22 mouse cellular contexts compared by ENCODE assay signal in genomic region chr14:52006771-52007170, GRCm38 (mm10). TPM values are rescaled to one million over a fixed set of nuclear protein-coding genes. Genes with fewer than 3 reads are reported as not detected.
DNase-seq lines count a peak whose midpoint lies in the region; ATAC-seq and TF ChIP-seq lines count a peak whose summit lies in the region.
"Had no signal": no experiment of that assay in that cellular context is flagged by ENCODE, and none has a peak within 500 bp of the region (broad histone marks: within the 10 kb centered on the region; RNA-seq: fewer than 3 reads in every experiment).

No protein-coding gene starts in this region.

- peaks cover 24% of the 10 kb centered on the region for H3K36me3 ChIP-seq in forebrain, embryonic 11.5 days (ENCODE audit: control insufficient read depth, insufficient read depth, low read length)
- peaks cover 68% of the 10 kb centered on the region for H3K36me3 ChIP-seq in forebrain, embryonic 14.5 days (ENCODE audit: control insufficient read depth, insufficient read depth, low read length)
- peaks cover 53% of the 10 kb centered on the region for H3K36me3 ChIP-seq in heart, embryonic 15.5 days
- peaks cover 12% of the 10 kb centered on the region for H3K36me3 ChIP-seq in thymus, adult 2 months (ENCODE audit: control insufficient read depth, insufficient read depth, low read length)

- WGBS in forebrain, embryonic 11.5 days, result 92% methylated on average over 23 of the region's 23 CpGs
- WGBS in forebrain, embryonic 14.5 days, result 95% methylated on average over 23 of the region's 23 CpGs
- WGBS in heart, embryonic 15.5 days, result 92% methylated on average over 23 of the region's 23 CpGs
- WGBS in thymus, adult 2 months, result over 99% methylated on average over 23 of the region's 23 CpGs

- peak; percentile 64 for DNase-seq in forebrain, embryonic 11.5 days (ENCODE audit: low spot score)
- DNase-seq in forebrain, embryonic 14.5 days (ENCODE audit: low spot score), result no peak
- DNase-seq in heart, postnatal 4 days, result no peak
- DNase-seq in thymus, adult 2 months, result peak; percentile 13
- DNase-seq in thymus, postnatal 0 days (ENCODE audit: low spot score), result no peak
- DNase-seq in testis, postnatal 10 days (ENCODE audit: low spot score), result peak; percentile 43
- DNase-seq: cerebellum, adult 11 months; kidney, adult 8-10 months; retina, postnatal 1 day; right cerebral cortex, postnatal 4 days had no signal

- H3K4me1 ChIP-seq in forebrain, embryonic 11.5 days (replicated peaks; ENCODE audit: control insufficient read depth, insufficient read depth, low read length), result peaks cover 47% of the 10 kb centered on the region
- peaks cover 44% of the 10 kb centered on the region for H3K4me1 ChIP-seq in forebrain, embryonic 14.5 days (ENCODE audit: control insufficient read depth, insufficient read depth, low read length)
- peaks cover 62% of the 10 kb centered on the region for H3K4me1 ChIP-seq in heart, embryonic 15.5 days (replicated peaks)
- H3K4me1 ChIP-seq in thymus, adult 2 months (replicated peaks; ENCODE audit: control insufficient read depth, insufficient read depth, low read length), result peaks cover 59% of the 10 kb centered on the region

- no peak for TF ChIP-seq POLR2A in thymus, adult 2 months (IDR thresholded peaks at IDR 0.05; ENCODE audit: control insufficient read depth, extremely low read depth, insufficient read depth, low read length, poor library complexity)

- TF ChIP-seq CTCF in thymus, adult 2 months (IDR thresholded peaks at IDR 0.05; ENCODE audit: borderline replicate concordance, control insufficient read depth, extremely low read depth, insufficient read depth, low read length, poor library complexity), result no peak

- H3K4me2 ChIP-seq in forebrain, embryonic 11.5 days (ENCODE audit: low read depth, low read length, severe bottlenecking), result no peak overlapping the region
- no peak overlapping the region for H3K4me2 ChIP-seq in forebrain, embryonic 14.5 days (ENCODE audit: low read length)
- no peak overlapping the region for H3K4me2 ChIP-seq in heart, embryonic 15.5 days
- H3K4me2 ChIP-seq: embryonic facial prominence, embryonic 13.5 days; hindbrain, embryonic 12.5 days; limb, embryonic 12.5 days had no signal

- ATAC-seq in forebrain, embryonic 11.5 days (replicated peaks; ENCODE audit: low FRiP score), result no peak
- ATAC-seq in forebrain, embryonic 14.5 days, result no peak
- no peak for ATAC-seq in heart, embryonic 15.5 days (replicated peaks; ENCODE audit: insufficient number of reproducible peaks, insufficient read depth, low FRiP score, low read depth)
- ATAC-seq: inflammation-experienced regulatory T-cells, adult 6 months had no signal

- no peaks in the 10 kb centered on the region for H3K27me3 ChIP-seq in forebrain, embryonic 11.5 days (ENCODE audit: control insufficient read depth, insufficient read depth, low read length)
- H3K27me3 ChIP-seq in forebrain, embryonic 14.5 days (replicated peaks; ENCODE audit: control insufficient read depth, insufficient read depth, low read length), result no peaks in the 10 kb centered on the region
- H3K27me3 ChIP-seq in heart, embryonic 15.5 days, result no peaks in the 10 kb centered on the region
- H3K27me3 ChIP-seq in thymus, adult 2 months (ENCODE audit: control insufficient read depth, insufficient read depth, low read length), result no peaks in the 10 kb centered on the region
- H3K27me3 ChIP-seq: embryonic facial prominence, embryonic 13.5 days; hindbrain, embryonic 12.5 days; limb, embryonic 12.5 days had no signal

- no peaks in the 10 kb centered on the region for H3K9me3 ChIP-seq in forebrain, embryonic 11.5 days (ENCODE audit: control insufficient read depth, low read length)
- no peaks in the 10 kb centered on the region for H3K9me3 ChIP-seq in forebrain, embryonic 14.5 days (replicated peaks; ENCODE audit: control insufficient read depth, low read length)
- no peaks in the 10 kb centered on the region for H3K9me3 ChIP-seq in heart, embryonic 15.5 days (replicated peaks)
- H3K9me3 ChIP-seq: embryonic facial prominence, embryonic 13.5 days; hindbrain, embryonic 12.5 days; limb, embryonic 12.5 days had no signal

- no peak overlapping the region for H3K4me3 ChIP-seq in forebrain, embryonic 11.5 days (ENCODE audit: low read depth, low read length)
- H3K4me3 ChIP-seq in forebrain, embryonic 14.5 days (ENCODE audit: low read depth, low read length), result no peak overlapping the region
- no peak overlapping the region for H3K4me3 ChIP-seq in heart, embryonic 15.5 days
- no peak overlapping the region for H3K4me3 ChIP-seq in thymus, adult 2 months (ENCODE audit: control insufficient read depth, insufficient read depth, low read length)
- H3K4me3 ChIP-seq: embryonic facial prominence, embryonic 13.5 days; hindbrain, embryonic 12.5 days; left cerebral cortex, adult 2 months; limb, embryonic 12.5 days had no signal

- H3K9ac ChIP-seq in forebrain, embryonic 11.5 days (ENCODE audit: low read length), result no peak overlapping the region
- H3K9ac ChIP-seq in forebrain, embryonic 14.5 days (ENCODE audit: low read length), result no peak overlapping the region
- 0 out of 2 replicates have a peak overlapping the region, but pooled peaks have one; percentile 22 for H3K9ac ChIP-seq in heart, embryonic 15.5 days
- H3K9ac ChIP-seq: embryonic facial prominence, embryonic 13.5 days; liver, embryonic 14.5 days had no signal

- no peak overlapping the region for H3K27ac ChIP-seq in forebrain, embryonic 11.5 days (ENCODE audit: low read depth, low read length)
- no peak overlapping the region for H3K27ac ChIP-seq in forebrain, embryonic 14.5 days (ENCODE audit: low read depth, low read length)
- H3K27ac ChIP-seq in heart, embryonic 15.5 days, result peak overlapping the region; percentile 68
- H3K27ac ChIP-seq in thymus, adult 2 months (ENCODE audit: control insufficient read depth, insufficient read depth, low read length), result no peak overlapping the region
- H3K27ac ChIP-seq: embryonic facial prominence, embryonic 13.5 days; hindbrain, embryonic 12.5 days; left cerebral cortex, adult 2 months; limb, embryonic 12.5 days; liver, embryonic 14.5 days had no signal

RNA-seq across cellular contexts. Expression of gene Tmem253, which starts 8.7 kb away (rescaled TPM):
- polyA plus RNA-seq in forebrain, embryonic 11.5 days (2014; fragmentation: Nextera tagmentation; extraction: Ambion mirVana), result 0.92 and 0.95 TPM in 2 replicates
- polyA plus RNA-seq in forebrain, embryonic 14.5 days (2014; fragmentation: Nextera tagmentation; extraction: Ambion mirVana), result 0.46 and 0.56 TPM in 2 replicates
- polyA plus RNA-seq in heart, embryonic 15.5 days (2015; fragmentation: Nextera tagmentation; extraction: Ambion mirVana), result 0.60 and 0.68 TPM in 2 replicates
- 1 to 10 TPM; 1.4 to 1.8 TPM for total RNA-seq in heart, postnatal 4 days (2021)
- polyA plus RNA-seq in thymus, adult 2 months (2012; rRNA removed), result 2.9 TPM in 2 replicates
- 0.90 and 1.5 TPM in 2 replicates for polyA plus RNA-seq in thymus, postnatal 0 days (2015; fragmentation: Nextera tagmentation; extraction: Ambion mirVana)
- total RNA-seq: granulocyte monocyte progenitor cell, adult 5-6 weeks; megakaryocyte, adult 5-6 weeks had no signal

RNA-seq across cellular contexts. Expression of gene Zfp219, which starts 13.8 kb away (rescaled TPM):
- polyA plus RNA-seq in forebrain, embryonic 11.5 days (2014; fragmentation: Nextera tagmentation; extraction: Ambion mirVana), result 105 and 116 TPM in 2 replicates
- polyA plus RNA-seq in forebrain, embryonic 14.5 days (2014; fragmentation: Nextera tagmentation; extraction: Ambion mirVana), result 41.0 and 42.0 TPM in 2 replicates
- polyA plus RNA-seq in heart, embryonic 15.5 days (2015; fragmentation: Nextera tagmentation; extraction: Ambion mirVana), result 18.1 and 23.6 TPM in 2 replicates
- 10 to 100 TPM; 37.5 to 42.0 TPM for total RNA-seq in heart, postnatal 4 days (2021)
- polyA plus RNA-seq in thymus, adult 2 months (2012; rRNA removed), result 253 and 269 TPM in 2 replicates
- 40.7 and 44.5 TPM in 2 replicates for polyA plus RNA-seq in thymus, postnatal 0 days (2015; fragmentation: Nextera tagmentation; extraction: Ambion mirVana)

RNA-seq across cellular contexts. Expression of gene Arhgef40, which starts 22.3 kb away (rescaled TPM):
- polyA plus RNA-seq in forebrain, embryonic 11.5 days (2014; fragmentation: Nextera tagmentation; extraction: Ambion mirVana), result 93.3 and 99.7 TPM in 2 replicates
- polyA plus RNA-seq in forebrain, embryonic 14.5 days (2014; fragmentation: Nextera tagmentation; extraction: Ambion mirVana), result 49.5 and 51.1 TPM in 2 replicates
- 51.8 and 69.2 TPM in 2 replicates for polyA plus RNA-seq in heart, embryonic 15.5 days (2015; fragmentation: Nextera tagmentation; extraction: Ambion mirVana)
- 10 to 100 TPM; 64.6 to 65.6 TPM for total RNA-seq in heart, postnatal 4 days (2021)
- 55.2 and 62.3 TPM in 2 replicates for polyA plus RNA-seq in thymus, adult 2 months (2012; rRNA removed)
- 26.9 and 27.0 TPM in 2 replicates for polyA plus RNA-seq in thymus, postnatal 0 days (2015; fragmentation: Nextera tagmentation; extraction: Ambion mirVana)

RNA-seq across cellular contexts. Expression of gene Olfr221, which starts 35.5 kb away (rescaled TPM):
- not detected in 2 replicates for polyA plus RNA-seq in forebrain, embryonic 11.5 days (2014; fragmentation: Nextera tagmentation; extraction: Ambion mirVana)
- polyA plus RNA-seq in forebrain, embryonic 14.5 days (2014; fragmentation: Nextera tagmentation; extraction: Ambion mirVana), result not detected in 2 replicates
- polyA plus RNA-seq in heart, embryonic 15.5 days (2015; fragmentation: Nextera tagmentation; extraction: Ambion mirVana), result not detected in 2 replicates
- total RNA-seq in heart, postnatal 4 days (2021), result not detected
- polyA plus RNA-seq in thymus, adult 2 months (2012; rRNA removed), result not detected in 2 replicates
- polyA plus RNA-seq in thymus, postnatal 0 days (2015; fragmentation: Nextera tagmentation; extraction: Ambion mirVana), result not detected in 2 replicates
- total RNA-seq: adrenal gland, adult 18-20 months; granulocyte monocyte progenitor cell, adult 5-6 weeks; left cerebral cortex, adult 2 months; megakaryocyte, adult 5-6 weeks; MEL had no signal
- polyA plus RNA-seq: brain, embryonic 14.5 days; embryonic facial prominence, embryonic 13.5 days; hindbrain, embryonic 12.5 days; inflammation-experienced regulatory T-cells, adult 6 months; limb, embryonic 12.5 days; liver, embryonic 14.5 days had no signal

Comparison
In these comparisons a context has a peak if more than half of its experiments do, and no peak if none do; other contexts are left out.
1. DNase-seq: peak in forebrain, embryonic 11.5 days (single experiment), thymus, adult 2 months (single experiment) and testis, postnatal 10 days (single experiment); none in forebrain, embryonic 14.5 days (single experiment), heart, postnatal 4 days (single experiment) and thymus, postnatal 0 days (single experiment).